Mouse (Mus musculus): ENCODE measurements at regions not wholly inside any gene's neighbourhood (a gene's known extent, or its start where the extent isn't known, plus 50 kb on each side); places are given as distances from the start of the nearest gene placed in this dataset.

GRCm38 (mm10) chr5:85706598-85706997 lies 358.8 kb downstream of the Cenpc1 start:
- no peak for DNase-seq (ENCODE audit: low spot score in 2 of 2)

DNA sequence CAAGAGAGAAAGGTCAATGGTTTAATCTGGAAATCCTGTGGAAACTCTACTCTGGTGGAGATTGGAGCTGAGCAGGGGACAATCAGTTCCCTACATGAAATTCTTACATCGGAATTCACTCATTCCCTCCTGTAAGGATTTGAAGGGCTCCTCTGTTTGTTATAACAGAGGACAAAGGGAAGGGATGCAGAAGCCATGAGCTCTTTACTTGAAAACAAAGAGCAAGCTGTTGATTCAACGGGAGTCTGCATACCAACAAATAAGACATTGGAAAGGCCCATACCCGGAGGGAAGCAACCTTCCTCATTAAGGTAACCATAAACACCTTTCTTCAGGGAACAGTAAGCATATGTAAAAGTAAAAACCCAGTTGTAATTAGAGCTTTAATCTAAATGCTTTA lies 359.3 kb downstream of the Cenpc1 start:
- no peak for DNase-seq (ENCODE audit: low spot score in 2 of 2)

DNA sequence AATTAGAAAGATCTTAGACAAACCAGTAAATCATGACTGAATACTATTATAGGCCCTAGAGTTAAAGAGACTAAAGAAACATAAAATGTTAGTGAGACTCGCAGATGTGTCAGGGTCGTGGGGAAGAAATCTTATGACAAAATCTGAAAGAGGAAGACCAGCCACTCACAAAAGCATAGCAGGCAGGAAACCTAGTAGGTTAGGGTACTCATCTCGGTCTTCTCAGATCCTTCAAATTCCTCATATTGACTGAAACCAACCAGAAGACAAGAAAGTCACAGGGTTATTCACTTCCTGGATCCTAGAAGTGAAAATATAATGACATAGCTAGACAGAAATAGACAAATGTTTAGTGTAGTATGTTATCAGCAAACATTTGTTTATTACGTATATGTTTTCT lies 387.5 kb downstream of the Cenpc1 start:
- DNase-seq (ENCODE audit: low spot score in 2 of 2) = no peak

DNA sequence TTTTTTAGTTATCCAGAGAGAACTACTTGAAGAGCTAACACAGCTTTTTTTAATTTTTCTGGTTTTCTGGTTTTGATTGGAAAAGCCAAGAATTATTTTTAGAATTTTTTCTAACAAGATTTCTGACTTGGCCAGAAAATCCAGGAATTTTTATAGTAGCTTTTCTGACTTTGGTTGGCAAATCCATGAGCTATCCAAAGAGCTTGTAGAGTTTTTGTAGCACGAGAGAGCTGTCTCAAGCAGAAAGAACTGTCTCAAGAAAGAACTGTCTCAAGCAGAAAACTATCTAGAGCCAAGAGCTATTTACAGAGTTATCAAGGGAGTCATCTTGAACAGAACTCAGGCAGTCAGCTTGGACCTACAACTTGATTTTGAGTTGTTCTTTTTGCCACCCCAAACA lies 394.3 kb downstream of the Cenpc1 start:
- DNase-seq (ENCODE audit: low spot score in 2 of 2) = no peak

DNA sequence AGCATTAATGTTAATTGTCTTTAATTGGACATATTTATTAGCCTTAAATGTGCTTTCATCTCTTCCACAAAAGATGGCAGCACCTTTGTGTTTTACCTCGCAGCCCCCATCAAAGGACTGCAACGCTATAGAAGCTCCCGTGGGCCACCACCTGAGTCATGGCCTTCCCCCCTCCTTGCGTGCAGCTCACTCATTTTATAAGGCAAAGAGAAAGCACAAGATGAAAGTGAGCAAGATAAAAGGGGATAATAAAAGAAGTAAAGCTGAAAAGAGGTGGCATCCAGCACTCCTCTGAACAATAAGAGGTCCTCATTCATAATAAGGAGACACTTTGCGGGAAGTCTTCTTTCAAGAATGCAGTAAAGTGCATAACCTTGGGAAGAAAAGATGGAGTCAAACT lies 403.9 kb downstream of the Cenpc1 start:
- DNase-seq (ENCODE audit: low spot score in 2 of 2) = no peak

- no peak for DNase-seq (ENCODE audit: low spot score in 2 of 2)
Measured at GRCm38 (mm10) chr5:85621078-85621477, 444.3 kb downstream of the Cenpc1 start.

DNA sequence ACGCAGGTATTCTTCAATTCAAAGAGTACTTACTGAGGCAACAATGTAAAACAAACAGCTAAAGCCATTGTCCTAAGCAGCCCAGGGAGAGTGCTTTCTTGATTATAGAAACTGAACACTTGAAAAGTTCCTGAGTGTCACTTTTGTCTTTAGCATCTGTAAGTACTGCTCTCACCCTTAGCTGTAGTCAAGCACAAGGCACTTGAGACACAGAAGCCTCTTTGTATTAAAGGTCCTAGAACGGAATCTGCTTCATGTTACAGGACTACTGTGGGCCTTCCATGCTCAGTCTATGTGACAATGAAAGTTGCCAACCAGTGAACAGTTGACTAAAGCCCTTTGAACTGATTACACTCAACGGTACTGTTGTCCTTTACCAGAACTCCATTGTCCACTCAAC lies 450.6 kb downstream of the Cenpc1 start:
- no peak for DNase-seq (ENCODE audit: low spot score in 2 of 2)

DNA sequence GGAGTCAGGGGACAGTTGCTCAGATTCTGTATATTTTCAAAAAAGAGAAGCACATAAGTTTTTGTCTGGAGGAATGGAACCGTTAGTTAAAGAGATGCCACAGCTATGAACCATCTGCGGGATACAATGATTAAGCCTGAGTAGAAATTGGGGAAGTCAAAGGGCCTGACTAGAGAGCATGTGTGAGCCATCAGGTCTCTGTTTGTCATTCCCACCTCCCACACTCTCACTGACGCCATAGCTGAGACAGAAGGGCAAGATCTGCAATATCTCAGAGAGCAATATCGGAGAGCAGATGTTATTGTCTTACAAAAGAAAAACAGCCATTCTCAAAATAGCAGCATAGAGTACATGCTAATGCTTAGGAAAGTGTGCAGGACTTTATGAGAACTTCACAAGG lies 452.8 kb downstream of the Cenpc1 start:
- DNase-seq (ENCODE audit: low spot score in 2 of 2) = no peak

DNA sequence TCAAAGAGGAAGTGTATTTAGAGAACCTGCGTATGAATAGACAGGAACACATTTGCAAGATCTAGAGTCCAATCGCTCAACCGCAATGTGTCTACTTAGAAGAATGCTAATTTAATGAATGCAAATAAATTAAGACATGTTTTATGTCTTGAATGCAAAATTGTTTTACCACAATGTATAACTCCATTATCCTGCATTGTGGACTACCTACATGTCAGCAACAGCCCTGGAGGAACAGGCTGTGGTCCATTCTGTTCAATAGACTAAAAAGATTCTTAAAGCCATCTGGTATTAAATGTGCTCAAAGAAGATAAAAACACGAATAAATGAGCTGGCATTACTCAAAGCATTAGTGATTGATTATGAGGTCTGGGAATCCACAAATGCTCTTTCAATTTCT lies 456.3 kb downstream of the Cenpc1 start:
- no peak for DNase-seq (ENCODE audit: low spot score in 2 of 2)

- no peak for DNase-seq (ENCODE audit: low spot score in 2 of 2)
Measured at GRCm38 (mm10) chr5:85598164-85598563, 467.2 kb downstream of the Cenpc1 start.

- no peak for DNase-seq (ENCODE audit: low spot score in 2 of 2)
Measured at GRCm38 (mm10) chr5:85595082-85595447, 470.3 kb downstream of the Cenpc1 start.

- no peak for DNase-seq (ENCODE audit: low spot score in 2 of 2)
Measured at GRCm38 (mm10) chr5:85594413-85595081, 470.8 kb downstream of the Cenpc1 start.

GRCm38 (mm10) chr5:85592236-85592635 lies 473.1 kb downstream of the Cenpc1 start:
- no peak for DNase-seq (ENCODE audit: low spot score in 2 of 2)

DNA sequence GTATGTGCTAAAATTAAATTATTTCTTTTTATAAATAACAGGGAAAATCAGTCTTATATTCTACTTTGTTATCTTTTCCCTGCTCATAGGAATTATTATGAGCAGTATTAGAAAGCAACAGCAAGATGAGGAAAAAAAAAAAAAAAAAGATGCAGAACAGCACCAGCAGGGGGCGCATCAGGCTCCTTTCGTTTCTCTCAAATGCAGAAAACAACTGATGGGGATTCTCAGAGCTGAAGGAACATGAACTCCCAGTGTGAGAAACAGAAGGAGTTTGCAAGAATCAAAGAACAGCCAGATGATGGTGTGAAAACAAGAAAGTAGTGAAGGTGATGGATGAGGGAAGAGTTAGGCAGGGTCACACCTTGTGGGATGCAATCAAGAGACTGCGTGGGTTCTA lies 478.7 kb downstream of the Cenpc1 start:
- DNase-seq (ENCODE audit: low spot score in 2 of 2) = peak in 1 of 2 experiments; percentile 20

GRCm38 (mm10) chr5:85572531-85572930 lies 492.9 kb downstream of the Cenpc1 start:
- DNase-seq (ENCODE audit: low spot score in 2 of 2) = no peak

GRCm38 (mm10) chr5:85571967-85572366 lies 493.4 kb downstream of the Cenpc1 start:
- no peak for DNase-seq (ENCODE audit: low spot score in 2 of 2)

DNA sequence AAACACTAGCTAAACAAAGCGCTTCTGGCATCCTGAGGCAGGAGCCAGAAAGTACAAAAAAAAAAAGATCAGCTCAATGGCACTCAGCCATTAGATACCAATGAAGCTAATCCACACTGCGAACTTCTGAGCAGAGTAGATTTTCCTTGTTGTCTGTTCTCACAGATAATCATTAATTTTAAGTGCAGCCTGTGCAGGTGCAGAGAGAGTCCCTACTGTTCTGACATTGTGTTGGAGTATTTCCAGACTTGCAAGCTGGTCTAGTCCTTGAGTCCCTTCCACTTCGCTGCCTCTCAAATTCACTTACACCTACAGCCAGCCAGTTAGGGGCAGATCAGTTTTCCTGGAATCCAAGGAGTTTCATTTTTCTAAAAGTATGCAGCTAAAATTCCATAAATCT lies 494.0 kb downstream of the Cenpc1 start:
- DNase-seq (ENCODE audit: low spot score in 2 of 2) = no peak

DNA sequence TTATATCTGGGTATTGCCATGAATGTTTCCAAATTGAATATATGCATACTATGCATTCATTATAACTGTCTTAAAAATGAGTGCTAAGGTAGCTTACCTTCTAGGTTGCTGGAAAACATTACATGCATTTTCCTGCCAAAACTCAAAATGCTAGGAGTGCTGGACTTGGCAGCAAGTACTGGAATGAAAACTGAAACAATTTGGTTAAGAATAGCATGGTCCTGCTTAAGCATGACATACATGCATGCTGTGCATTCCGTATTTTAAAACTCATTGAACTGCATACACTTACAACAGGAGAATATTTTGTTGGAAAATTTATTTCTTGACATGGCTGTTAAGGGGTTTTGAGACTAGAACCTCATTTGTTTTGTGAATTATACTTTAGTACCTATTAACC lies 529.1 kb downstream of the Cenpc1 start:
- no peak for DNase-seq (ENCODE audit: low spot score in 2 of 2)

- DNase-seq (ENCODE audit: low spot score in 2 of 2) = no peak
Measured at GRCm38 (mm10) chr5:85525385-85526194, 539.8 kb downstream of the Cenpc1 start.

- DNase-seq (ENCODE audit: low spot score in 2 of 2) = no peak
Measured at GRCm38 (mm10) chr5:85505244-85505643, 560.1 kb downstream of the Cenpc1 start.

DNA sequence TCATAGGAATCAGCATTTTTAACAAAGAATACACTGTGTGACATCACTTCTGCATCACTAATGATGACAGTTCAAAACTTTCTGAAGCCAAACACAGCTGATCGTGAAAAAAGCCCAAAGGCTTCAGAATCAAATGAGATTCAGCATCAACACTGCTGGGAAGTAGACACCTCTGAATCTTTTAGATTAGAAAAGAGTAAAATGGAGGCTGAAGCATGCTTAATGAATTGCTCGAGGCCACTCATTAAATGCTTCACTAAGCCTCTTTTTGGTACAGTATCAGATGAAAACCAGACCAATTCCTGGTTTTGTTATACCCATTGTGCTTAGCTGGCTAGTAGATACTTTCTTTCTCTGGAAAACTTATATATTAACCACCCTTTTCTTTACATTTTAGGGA lies 568.1 kb downstream of the Cenpc1 start:
- DNase-seq (ENCODE audit: low spot score in 2 of 2) = no peak

- DNase-seq (ENCODE audit: low spot score in 2 of 2) = no peak
Measured at GRCm38 (mm10) chr5:85485733-85486322, 579.6 kb downstream of the Cenpc1 start.

- DNase-seq (ENCODE audit: low spot score in 2 of 2) = no peak
Measured at GRCm38 (mm10) chr5:85485157-85485556, 580.2 kb downstream of the Cenpc1 start.

Measured in gastrocnemius, postnatal 4 days (tissue).